Mouse (Mus musculus) ES-Bruce4 (cell line): ENCODE results near the gene Ldhd.

Source experiments
- CTCF ChIP-seq: IDR thresholded peaks from one replicate; pipeline ENCODE4 v1.8.1; 2011; ENCODE audit warnings: low read depth, low read length
- POLR2A ChIP-seq: IDR thresholded peaks from one replicate; pipeline ENCODE4 v1.8.1; 2011; ENCODE audit warnings: low read length; ENCODE audit not compliant: insufficient read depth

- TF ChIP-seq POLR2A (no peak), CTCF (no peak)
These were observed 1.4 kb upstream of the Ldhd start for GRCm38 (mm10) chr8:111631589-111631988.
